Mouse (Mus musculus): Measurements from ENCODE around the gene Brd1. TPM values are rescaled to one million over a fixed set of nuclear protein-coding genes. Genes with fewer than 3 reads are reported as not detected.
"Not testable (repeated sequence)": the region's sequence is repeated elsewhere in the genome, so short reads cannot be mapped to it uniquely, and the experiment has no call there.

The Brd1 gene
- polyA plus RNA-seq, 1 experiment from 2014 or later, result 23.9 TPM

GRCm38 (mm10) chr15:88750032-88750431 is 16.0 kb upstream of the Brd1 start:
- Histone ChIP-seq H3K36me3 (peaks cover 3% of the 10 kb centered on the region; the same call in 1 of the 2 replicates), H3K4me2 (replicated peaks) (no peak overlapping the region), H3K4me1 (peaks cover 15% of the 10 kb centered on the region), H3K4me3 (no peak overlapping the region), H3K9me3 (no peaks in the 10 kb centered on the region), H3K9ac (no peak overlapping the region), H3K27me3 (no peaks in the 10 kb centered on the region), H3K27ac (no peak overlapping the region)
- whole genome bisulfite sequencing, result 89% methylated on average over 10 of the region's 10 CpGs
- ATAC-seq (ENCODE audit: insufficient number of reproducible peaks, insufficient read depth, low FRiP score, low TSS enrichment), result no peak

- 87% methylated on average over 8 of the region's 8 CpGs for WGBS
- not testable (repeated sequence) for ATAC-seq (ENCODE audit: insufficient number of reproducible peaks, insufficient read depth, low FRiP score, low TSS enrichment)
These were observed 15.6 kb upstream of the Brd1 start for GRCm38 (mm10) chr15:88749617-88750016.

GRCm38 (mm10) chr15:88745926-88746325 is 11.9 kb upstream of the Brd1 start:
- H3K4me3 ChIP-seq, result no peak overlapping the region
- peaks cover 6% of the 10 kb centered on the region; the same call in 1 of the 2 replicates for H3K4me1 ChIP-seq
- H3K4me2 ChIP-seq (replicated peaks), result no peak overlapping the region
- no peak overlapping the region for H3K27ac ChIP-seq
- ATAC-seq (ENCODE audit: insufficient number of reproducible peaks, insufficient read depth, low FRiP score, low TSS enrichment), result no peak
- H3K36me3 ChIP-seq, result no peaks in the 10 kb centered on the region
- no peaks in the 10 kb centered on the region for H3K9me3 ChIP-seq
- H3K9ac ChIP-seq, result no peak overlapping the region
- 40% methylated on average over 3 of the region's 3 CpGs for WGBS
- no peaks in the 10 kb centered on the region for H3K27me3 ChIP-seq

More at GRCm38 (mm10) chr15:88749617-88750016, 15.6 kb upstream of the Brd1 start:
- H3K27ac ChIP-seq; H3K36me3 ChIP-seq; H3K9ac ChIP-seq; H3K4me2 ChIP-seq (replicated peaks); H3K9me3 ChIP-seq; H3K4me3 ChIP-seq; H3K27me3 ChIP-seq: not testable (repeated sequence)
- H3K4me1 ChIP-seq, result peaks cover 15% of the 10 kb centered on the region

- Histone ChIP-seq H3K9ac (no peak overlapping the region), H3K9me3 (no peaks in the 10 kb centered on the region), H3K27me3 (no peaks in the 10 kb centered on the region), H3K27ac (no peak overlapping the region), H3K4me3 (no peak overlapping the region), H3K4me1 (no peaks in the 10 kb centered on the region), H3K4me2 (replicated peaks) (no peak overlapping the region), H3K36me3 (no peaks in the 10 kb centered on the region)
- 82% methylated on average over 3 of the region's 3 CpGs for WGBS
- no peak for ATAC-seq (ENCODE audit: insufficient number of reproducible peaks, insufficient read depth, low FRiP score, low TSS enrichment)
These were observed 11.3 kb upstream of the Brd1 start for GRCm38 (mm10) chr15:88745347-88745746.

- not testable (repeated sequence) for ATAC-seq (ENCODE audit: insufficient number of reproducible peaks, insufficient read depth, low FRiP score, low TSS enrichment); H3K4me1 ChIP-seq
- 87% methylated on average over 5 of the region's 5 CpGs for WGBS
These were observed 9.3 kb upstream of the Brd1 start for GRCm38 (mm10) chr15:88743371-88743770.

GRCm38 (mm10) chr15:88741366-88741765 is 7.3 kb upstream of the Brd1 start:
- H3K4me3 ChIP-seq, result no peak overlapping the region
- H3K4me2 ChIP-seq (replicated peaks), result no peak overlapping the region
- no peaks in the 10 kb centered on the region for H3K27me3 ChIP-seq
- H3K4me1 ChIP-seq, result no peaks in the 10 kb centered on the region
- no peak for ATAC-seq (ENCODE audit: insufficient number of reproducible peaks, insufficient read depth, low FRiP score, low TSS enrichment)
- no peak overlapping the region for H3K9ac ChIP-seq
- WGBS, result 57% methylated on average over 6 of the region's 6 CpGs
- no peaks in the 10 kb centered on the region for H3K36me3 ChIP-seq
- H3K27ac ChIP-seq, result no peak overlapping the region
- H3K9me3 ChIP-seq, result no peaks in the 10 kb centered on the region

More at GRCm38 (mm10) chr15:88743371-88743770, 9.3 kb upstream of the Brd1 start:
- H3K27me3 ChIP-seq; H3K36me3 ChIP-seq; H3K4me2 ChIP-seq (replicated peaks); H3K4me3 ChIP-seq; H3K9me3 ChIP-seq; H3K27ac ChIP-seq; H3K9ac ChIP-seq: not testable (repeated sequence)

- Histone ChIP-seq H3K27ac (no peak overlapping the region), H3K9ac (no peak overlapping the region), H3K27me3 (no peaks in the 10 kb centered on the region), H3K4me1 (peaks cover 4% of the 10 kb centered on the region; the same call in 1 of the 2 replicates), H3K4me2 (replicated peaks) (no peak overlapping the region), H3K36me3 (no peaks in the 10 kb centered on the region), H3K9me3 (no peaks in the 10 kb centered on the region), H3K4me3 (no peak overlapping the region)
- WGBS, result 75% methylated on average over 2 of the region's 2 CpGs
- no peak for ATAC-seq (ENCODE audit: insufficient number of reproducible peaks, insufficient read depth, low FRiP score, low TSS enrichment)
These were observed 4.4 kb upstream of the Brd1 start for GRCm38 (mm10) chr15:88738466-88738865.

- whole genome bisulfite sequencing, result 66% methylated on average over 4 of the region's 4 CpGs
- no peak for ATAC-seq (ENCODE audit: insufficient number of reproducible peaks, insufficient read depth, low FRiP score, low TSS enrichment)
- H3K9ac ChIP-seq, result no peak overlapping the region
- no peaks in the 10 kb centered on the region for H3K27me3 ChIP-seq
- H3K27ac ChIP-seq, result no peak overlapping the region
- no peak overlapping the region for H3K4me3 ChIP-seq
- no peaks in the 10 kb centered on the region for H3K36me3 ChIP-seq
- no peaks in the 10 kb centered on the region for H3K9me3 ChIP-seq
- no peak overlapping the region for H3K4me2 ChIP-seq (replicated peaks)
- H3K4me1 ChIP-seq, result peaks cover 22% of the 10 kb centered on the region
These were observed 2.1 kb upstream of the Brd1 start for GRCm38 (mm10) chr15:88736166-88736565.

GRCm38 (mm10) chr15:88733041-88733751 is 837 bp downstream of the Brd1 start:
- H3K27me3 ChIP-seq, result no peaks in the 10 kb centered on the region
- 1% methylated on average over 64 of the region's 86 CpGs for WGBS
- H3K4me2 ChIP-seq (replicated peaks), result peak overlapping the region; percentile 93
- peak overlapping the region; percentile 100 for H3K9ac ChIP-seq
- H3K4me3 ChIP-seq, result peak overlapping the region; percentile 99
- peaks cover 24% of the 10 kb centered on the region for H3K36me3 ChIP-seq
- H3K4me1 ChIP-seq, result peaks cover 23% of the 10 kb centered on the region
- H3K27ac ChIP-seq, result peak overlapping the region; percentile 91
- H3K9me3 ChIP-seq, result no peaks in the 10 kb centered on the region
- ATAC-seq (ENCODE audit: insufficient number of reproducible peaks, insufficient read depth, low FRiP score, low TSS enrichment), result 0 out of 2 replicates have a peak, but pooled peaks have one; percentile 23

- Histone ChIP-seq H3K9me3 (no peaks in the 10 kb centered on the region), H3K27ac (no peak overlapping the region), H3K4me3 (peak overlapping the region; percentile 99), H3K27me3 (no peaks in the 10 kb centered on the region), H3K9ac (peak overlapping the region; percentile 100), H3K4me1 (peaks cover 23% of the 10 kb centered on the region), H3K4me2 (replicated peaks) (peak overlapping the region; percentile 93), H3K36me3 (peaks cover 27% of the 10 kb centered on the region)
- WGBS, result 24% methylated on average over 15 of the region's 15 CpGs
- ATAC-seq (ENCODE audit: insufficient number of reproducible peaks, insufficient read depth, low FRiP score, low TSS enrichment), result no peak
These were observed 1.5 kb downstream of the Brd1 start for GRCm38 (mm10) chr15:88732405-88733020.

- H3K4me2 ChIP-seq (replicated peaks), result no peak overlapping the region
- peaks cover 40% of the 10 kb centered on the region for H3K36me3 ChIP-seq
- H3K27me3 ChIP-seq, result no peaks in the 10 kb centered on the region
- WGBS, result 78% methylated on average over 3 of the region's 3 CpGs
- no peak overlapping the region for H3K27ac ChIP-seq
- H3K9ac ChIP-seq, result no peak overlapping the region
- no peaks in the 10 kb centered on the region for H3K9me3 ChIP-seq
- no peak overlapping the region for H3K4me3 ChIP-seq
- ATAC-seq (ENCODE audit: insufficient number of reproducible peaks, insufficient read depth, low FRiP score, low TSS enrichment), result no peak
- peaks cover 23% of the 10 kb centered on the region for H3K4me1 ChIP-seq
These were observed 3.3 kb downstream of the Brd1 start for GRCm38 (mm10) chr15:88730717-88731116.

GRCm38 (mm10) chr15:88727204-88727603 is 6.8 kb downstream of the Brd1 start:
- H3K4me1 ChIP-seq, result peaks cover 12% of the 10 kb centered on the region
- H3K9me3 ChIP-seq, result no peaks in the 10 kb centered on the region
- WGBS, result 89% methylated on average over 3 of the region's 3 CpGs
- H3K4me3 ChIP-seq, result no peak overlapping the region
- H3K27ac ChIP-seq, result no peak overlapping the region
- H3K4me2 ChIP-seq (replicated peaks), result no peak overlapping the region
- peaks cover 70% of the 10 kb centered on the region for H3K36me3 ChIP-seq
- no peak overlapping the region for H3K9ac ChIP-seq
- no peaks in the 10 kb centered on the region for H3K27me3 ChIP-seq
- no peak for ATAC-seq (ENCODE audit: insufficient number of reproducible peaks, insufficient read depth, low FRiP score, low TSS enrichment)
